Mouse (Mus musculus): Measurements from ENCODE around the gene Il10rb. TPM values are rescaled to one million over a fixed set of nuclear protein-coding genes. Genes with fewer than 3 reads are reported as not detected.
A peak's percentile ranks its signal among the peaks of the same experiment; 100 is the strongest.

The Il10rb gene
- total RNA-seq (2021) = 10 to 100 TPM in 1 of 2 experiments, 1 to 10 TPM in 1; 9.0 to 10.1 TPM
- long read RNA-seq, experiment 1, transcript Il10rb-201 (7 exons, 1,850 nt) = major isoform, 18 of 20 reads
- long read RNA-seq, experiment 1, partial matches to known transcripts = 1 of 20 reads
- long read RNA-seq, experiment 1, other reads (novel, unspliced or antisense) = 1 of 20 reads
- long read RNA-seq, experiment 2, transcript Il10rb-201 (7 exons, 1,850 nt) = major isoform, 18 of 21 reads
- long read RNA-seq, experiment 2, partial matches to known transcripts = 1 of 21 reads
- long read RNA-seq, experiment 2, other reads (novel, unspliced or antisense) = 2 of 21 reads

GRCm38 (mm10) chr16:91405640-91406584 is at the start of gene Il10rb:
Il10rb (plus strand) TSS chr16:91406164.
- peak; percentile 82 for DNase-seq
- intact Hi-C loops (cut with DNase I; ENCODE audit: low total_unique reads) = no loop called here

DNA sequence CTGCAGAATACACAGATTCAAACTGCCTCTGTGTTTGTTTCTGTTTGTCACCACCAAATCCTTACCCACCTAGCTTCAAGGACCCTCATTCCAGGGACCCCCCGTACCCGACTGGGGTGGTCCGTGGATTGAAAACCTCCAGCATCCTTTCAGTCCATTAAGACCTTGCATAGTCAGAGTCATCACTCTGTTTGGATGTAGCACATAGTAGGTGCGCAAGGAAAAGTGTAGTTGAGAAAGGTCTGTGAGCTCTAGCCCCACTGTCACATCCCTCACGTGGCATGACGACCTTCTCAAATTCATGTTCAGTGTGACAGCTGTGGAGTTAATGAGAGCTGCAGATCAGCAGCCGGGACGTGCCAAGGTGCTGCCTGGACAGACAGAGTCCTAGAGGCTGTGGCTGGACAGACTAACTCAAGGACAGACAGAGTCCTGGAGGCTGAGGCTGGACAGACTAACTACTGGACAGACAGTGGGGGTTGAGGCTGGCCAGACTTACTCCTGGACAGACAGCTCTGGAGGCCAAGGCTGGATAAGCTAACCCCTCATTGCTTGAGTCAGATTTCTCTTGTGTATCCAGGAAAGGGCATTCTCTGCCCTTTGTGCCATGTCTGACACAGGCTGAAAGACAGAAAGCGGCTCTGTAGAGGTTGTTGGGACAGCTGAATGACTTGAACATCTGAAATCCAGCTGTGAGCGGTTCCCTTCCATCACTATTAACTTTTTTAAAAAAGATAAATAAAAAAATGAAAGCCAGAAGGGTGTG is 49.0 kb upstream of the Il10rb start:
- intact Hi-C loops (cut with DNase I; ENCODE audit: low total_unique reads) = loop anchor here (10.0 kb wide), 1 partner anchor 148 kb away; no protein-coding TSS in a partner anchor
- DNase-seq = no peak

DNA sequence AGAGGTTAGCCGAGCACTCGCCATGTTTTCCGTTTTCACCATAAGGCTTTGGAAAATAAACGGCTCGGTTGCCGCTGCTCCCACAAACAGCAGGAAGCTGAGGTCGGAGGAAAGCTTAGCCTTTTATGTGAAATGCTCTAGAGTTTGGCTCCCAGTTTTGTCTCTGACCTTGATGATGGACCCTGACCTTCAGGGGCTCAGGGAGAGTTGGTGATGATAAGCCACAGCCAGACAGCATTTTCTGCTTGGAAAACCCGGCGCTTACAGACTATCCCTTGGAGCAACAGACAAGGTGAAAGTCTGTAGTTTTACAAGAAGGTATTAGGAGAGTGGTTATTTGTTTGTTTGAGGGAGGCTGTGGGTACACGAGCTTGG is 48.5 kb upstream of the Il10rb start:
- intact Hi-C loops (cut with DNase I; ENCODE audit: low total_unique reads) = loop anchor here (10.0 kb wide), 1 partner anchor 147 kb away; no protein-coding TSS in a partner anchor
- DNase-seq = no peak

GRCm38 (mm10) chr16:91358555-91358954 is 47.4 kb upstream of the Il10rb start:
- intact Hi-C loops (cut with DNase I; ENCODE audit: low total_unique reads) = loop anchor here (10.0 kb wide), 1 partner anchor 146 kb away; no protein-coding TSS in a partner anchor
- DNase-seq = no peak

GRCm38 (mm10) chr16:91359531-91359930 is 46.4 kb upstream of the Il10rb start:
- intact Hi-C loops (cut with DNase I; ENCODE audit: low total_unique reads) = loop anchor here (10.0 kb wide), 1 partner anchor 145 kb away; no protein-coding TSS in a partner anchor
- no peak for DNase-seq

- intact Hi-C loops (cut with DNase I; ENCODE audit: low total_unique reads) = no loop called here
- no peak for DNase-seq
These were observed 45.8 kb upstream of the Il10rb start for GRCm38 (mm10) chr16:91360162-91360561.

GRCm38 (mm10) chr16:91362006-91362405 is 44.0 kb upstream of the Il10rb start:
- intact Hi-C loops (cut with DNase I; ENCODE audit: low total_unique reads) = no loop called here
- no peak for DNase-seq

GRCm38 (mm10) chr16:91362616-91363272 is 43.2 kb upstream of the Il10rb start:
- intact Hi-C loops (cut with DNase I; ENCODE audit: low total_unique reads) = no loop called here
- peak; percentile 58 for DNase-seq

DNA sequence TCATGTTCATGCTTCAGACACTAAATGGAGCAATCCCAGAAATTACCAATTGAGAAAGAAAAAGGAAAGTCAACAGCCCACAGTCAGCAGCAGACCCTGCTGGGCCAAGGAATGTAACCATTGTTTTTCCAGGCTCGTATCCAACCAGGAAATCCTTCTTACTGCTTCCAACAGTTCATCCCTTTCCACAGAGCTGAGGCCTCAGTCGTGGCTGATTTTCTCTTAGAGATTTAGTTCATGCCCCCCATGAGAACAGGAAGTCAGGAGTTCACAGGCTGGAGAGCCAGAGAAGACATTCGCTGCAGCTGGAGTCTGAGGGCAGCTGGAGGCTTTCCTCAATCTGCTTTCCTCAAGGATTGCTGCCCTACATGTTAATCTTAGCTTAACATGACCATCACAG is 42.5 kb upstream of the Il10rb start:
- DNase-seq = peak; percentile 46
- intact Hi-C loops (cut with DNase I; ENCODE audit: low total_unique reads) = no loop called here

DNA sequence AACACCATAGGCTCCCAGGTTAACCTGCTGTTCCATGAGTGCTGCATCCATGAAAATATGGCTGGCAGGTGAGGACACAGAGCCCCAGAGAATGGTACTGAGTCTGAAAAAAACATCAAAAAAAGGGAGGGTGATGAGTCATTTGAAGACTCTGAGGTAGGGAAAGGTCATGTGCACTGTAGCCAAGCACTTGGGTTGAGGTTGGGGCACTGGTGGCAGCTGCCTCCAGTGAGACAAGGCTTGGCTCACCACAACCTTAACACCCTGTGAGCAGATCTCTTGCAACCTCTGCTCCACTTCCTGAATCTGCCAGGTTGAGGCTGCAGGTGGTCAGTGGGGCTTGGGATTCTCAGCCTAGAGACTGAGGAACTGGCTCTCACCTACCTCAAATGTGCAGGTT is 39.4 kb upstream of the Il10rb start:
- DNase-seq = no peak
- intact Hi-C loops (cut with DNase I; ENCODE audit: low total_unique reads) = no loop called here

DNA sequence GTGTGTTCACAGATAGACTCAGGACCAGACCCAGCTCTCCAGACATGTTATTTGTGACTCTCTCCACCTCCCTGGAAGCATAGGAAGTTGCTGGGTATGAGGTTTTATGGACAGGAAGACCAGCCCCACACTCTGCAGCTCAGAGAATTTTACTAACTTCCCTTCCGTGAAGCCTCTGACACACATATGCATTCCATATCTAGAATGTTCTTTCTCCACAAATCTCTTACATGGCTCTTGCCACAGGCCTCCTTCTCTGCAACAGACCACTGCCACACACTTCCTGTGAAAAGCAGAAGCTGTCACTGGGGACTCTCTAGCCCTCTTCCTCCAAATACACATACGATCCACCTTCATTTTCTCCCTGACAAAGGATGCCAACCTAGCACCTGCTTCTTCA is 38.9 kb upstream of the Il10rb start:
- DNase-seq = no peak
- intact Hi-C loops (cut with DNase I; ENCODE audit: low total_unique reads) = no loop called here

DNA sequence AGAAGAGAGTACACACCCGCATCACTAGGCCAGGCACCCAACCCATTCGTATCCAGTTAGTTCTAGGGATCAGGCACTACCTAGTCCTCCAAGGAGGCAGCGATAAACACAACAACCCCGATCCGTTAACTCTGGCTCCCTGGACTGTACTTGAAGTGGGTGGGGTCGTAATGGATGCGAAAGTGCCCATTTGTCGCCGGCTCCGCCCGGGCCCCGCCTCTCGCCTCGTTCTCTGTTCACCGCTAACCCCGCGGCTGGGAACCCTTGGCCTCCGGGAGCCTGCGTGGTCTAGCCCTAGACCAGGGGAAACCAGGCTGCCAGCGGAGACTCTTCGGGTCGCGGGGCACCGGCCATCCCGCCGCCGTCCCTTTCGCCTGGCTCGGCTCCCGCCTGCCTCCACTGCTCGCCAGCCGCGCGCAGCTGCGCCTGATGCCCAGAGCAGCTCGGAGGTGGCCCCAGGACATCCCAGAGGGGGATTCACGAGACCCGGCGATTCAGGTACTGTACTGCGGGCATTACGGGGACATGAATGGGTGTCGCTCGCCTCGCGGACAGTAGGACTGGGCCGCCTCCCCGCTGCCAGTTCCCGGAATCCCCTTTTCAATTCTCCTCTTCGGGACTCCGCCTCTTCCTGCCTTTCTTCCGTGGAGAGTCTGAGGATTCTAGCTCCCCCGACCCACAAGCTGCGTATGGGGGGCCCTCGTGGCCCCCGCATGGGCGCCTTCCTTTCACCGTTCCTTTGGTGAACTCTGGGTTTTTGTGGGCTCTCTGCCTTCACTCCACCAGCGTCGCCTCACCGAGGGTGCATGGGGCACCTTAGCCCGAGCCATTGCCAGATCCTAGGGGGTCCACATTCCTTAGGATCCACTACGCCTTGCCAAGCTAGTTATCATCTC is 33.1 kb upstream of the Il10rb start, which contains the start of gene Ifnar2:
Gene Ifnar2, plus strand, starts transcription at position 207 of the 896 bp plus-strand sequence.
- intact Hi-C loops (cut with DNase I; ENCODE audit: low total_unique reads) = loop anchor here (10.0 kb wide), 1 partner anchor 72 kb away; no protein-coding TSS in a partner anchor
- peak; percentile 83 for DNase-seq

DNA sequence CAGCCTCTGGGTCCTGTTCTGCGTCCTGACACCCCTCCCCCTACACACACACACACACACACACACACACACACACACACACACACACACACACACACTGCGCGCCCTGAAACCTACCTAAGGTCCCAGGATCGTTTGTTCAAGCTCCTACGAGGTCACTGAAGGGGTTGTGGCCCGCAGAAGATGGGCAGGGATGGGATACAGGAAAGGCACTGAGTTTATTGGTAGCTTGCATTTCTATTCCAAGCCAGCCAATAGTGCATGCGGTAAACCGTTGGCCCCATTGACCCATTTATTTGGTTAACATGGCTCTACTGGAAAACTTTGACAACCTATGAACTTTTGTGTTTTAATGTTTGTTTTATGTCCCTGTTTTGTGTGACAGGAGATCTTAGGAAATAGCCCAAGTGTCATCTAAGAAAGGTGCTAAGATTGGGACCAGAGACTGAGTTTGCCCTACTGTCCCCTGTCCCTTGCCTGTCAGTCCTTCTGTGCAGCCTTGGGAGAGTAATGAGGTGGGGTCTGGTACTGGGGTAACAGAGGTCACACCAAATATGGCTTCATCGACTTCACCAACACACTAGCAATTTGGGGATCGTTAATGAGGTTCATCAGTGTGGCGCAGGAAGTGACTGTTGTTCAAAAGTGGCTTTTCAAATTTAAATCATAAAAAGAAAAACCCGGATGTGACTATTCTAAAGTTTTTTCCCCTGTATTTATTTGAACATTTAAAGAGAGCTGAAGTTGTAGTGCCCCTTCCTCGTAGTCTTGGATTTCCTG is 32.3 kb upstream of the Il10rb start:
- intact Hi-C loops (cut with DNase I; ENCODE audit: low total_unique reads) = loop anchor here (10.0 kb wide), 1 partner anchor 71 kb away; no protein-coding TSS in a partner anchor

DNA sequence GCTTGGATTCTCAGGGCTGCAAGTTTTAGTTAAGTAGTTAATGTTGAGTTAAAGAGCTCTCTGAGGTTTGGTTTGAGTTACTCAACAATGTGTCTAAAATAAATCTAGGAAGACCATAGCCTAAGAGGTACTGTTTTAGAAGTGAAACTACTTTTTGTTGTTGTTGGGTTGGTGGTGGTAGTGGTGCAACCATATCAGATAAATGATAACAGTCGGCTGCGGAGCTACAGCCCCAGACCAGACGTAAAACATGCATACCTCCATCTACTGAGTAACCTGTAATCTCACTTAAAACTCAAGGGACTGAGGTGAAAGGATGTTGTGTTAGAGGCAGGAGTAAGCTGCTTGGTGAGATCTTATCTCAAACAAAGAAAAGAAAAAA is 31.7 kb upstream of the Il10rb start:
- DNase-seq = no peak
- intact Hi-C loops (cut with DNase I; ENCODE audit: low total_unique reads) = loop anchor here (10.0 kb wide), 1 partner anchor 71 kb away; no protein-coding TSS in a partner anchor

More for the DNA sequence above, 32.3 kb upstream of the Il10rb start:
- no peak for DNase-seq

DNA sequence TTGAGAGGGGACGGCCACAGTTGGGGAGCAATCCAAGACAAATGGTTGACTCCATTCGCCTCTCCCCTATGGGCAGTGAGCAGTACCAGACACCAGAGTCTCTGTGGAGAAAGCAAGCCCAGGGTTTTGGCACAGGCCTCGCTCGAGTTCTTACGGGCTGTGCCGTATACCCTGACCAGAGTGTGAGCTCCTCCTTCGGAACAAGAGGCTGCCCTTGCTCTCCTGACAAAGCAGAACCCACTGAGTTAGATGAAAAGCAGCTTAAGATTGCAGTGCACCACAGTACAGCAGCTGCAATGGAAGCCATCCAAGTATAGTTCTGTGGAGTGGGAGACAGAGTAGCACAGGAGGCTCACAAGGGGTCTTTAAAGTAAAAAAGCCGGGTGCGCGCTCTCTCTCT is 29.3 kb upstream of the Il10rb start:
- intact Hi-C loops (cut with DNase I; ENCODE audit: low total_unique reads) = loop anchor here (10.0 kb wide), 1 partner anchor 68 kb away; no protein-coding TSS in a partner anchor
- DNase-seq = no peak

DNA sequence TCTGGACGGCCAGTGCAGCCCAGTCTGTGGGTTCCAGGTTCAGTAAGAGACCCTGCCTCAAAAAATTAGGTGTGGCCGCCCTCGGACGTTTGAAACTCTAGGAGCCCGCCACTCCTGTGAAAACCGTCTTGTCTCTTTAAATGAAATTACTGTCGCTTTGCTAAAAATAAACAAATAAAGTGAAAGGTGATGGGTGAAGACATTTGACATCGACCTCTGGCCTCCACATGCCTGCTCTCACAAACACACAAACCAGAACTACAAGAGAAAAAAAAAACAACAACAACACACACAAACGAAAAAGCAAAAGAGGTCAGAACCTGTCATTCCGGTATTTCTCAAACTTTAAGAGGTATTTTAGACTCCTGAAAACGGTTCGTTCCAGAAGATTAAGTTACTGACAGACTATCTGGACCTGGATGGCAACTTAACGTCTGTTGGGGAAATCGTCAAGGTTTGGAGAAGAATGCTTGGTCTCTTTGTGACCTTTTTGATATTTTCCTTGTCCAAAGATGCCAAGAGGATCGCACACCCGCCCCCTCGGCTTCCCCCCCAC is 27.5 kb upstream of the Il10rb start:
- intact Hi-C loops (cut with DNase I; ENCODE audit: low total_unique reads) = loop anchor here (10.0 kb wide), 1 partner anchor 66 kb away; no protein-coding TSS in a partner anchor

GRCm38 (mm10) chr16:91378991-91379390 is 27.0 kb upstream of the Il10rb start:
- intact Hi-C loops (cut with DNase I; ENCODE audit: low total_unique reads) = loop anchor here (10.0 kb wide), 1 partner anchor 66 kb away; no protein-coding TSS in a partner anchor
- DNase-seq = no peak

More for the DNA sequence above, 27.5 kb upstream of the Il10rb start:
- DNase-seq = no peak

Measured in gastrocnemius, postnatal 14 days (tissue).